Mouse (Mus musculus) adrenal gland, postnatal 25 days (tissue): Measurements from ENCODE around the gene Tmco5. TPM values are rescaled to one million over a fixed set of nuclear protein-coding genes. Genes with fewer than 3 reads are reported as not detected.
A peak's percentile ranks its signal among the peaks of the same experiment; 100 is the strongest.

Source experiments
- DNase-seq: peaks from one replicate; pipeline ENCODE4 v3.0.0; 2021; ENCODE audit warnings: mixed read lengths
- long read RNA-seq: library from polyadenylated mRNA; stranded (forward); transcript quantifications from one replicate; pipeline ENCODE4 v2.0.0, GENCODE M21; 2021
- total RNA-seq: library from RNA; stranded (reverse); gene quantifications from 2 replicates; pipeline ENCODE4 v1.2.3, GENCODE M21; 2021

The Tmco5 gene
- not detected in 2 replicates for total RNA-seq
- long read RNA-seq, result 0 reads

GRCm38 (mm10) chr2:116878391-116878790 lies at the start of gene Tmco5:
Gene Tmco5 (plus strand): TSS chr2:116878691.
- DNase-seq, result no peak

- DNase-seq, result no peak
Measured at GRCm38 (mm10) chr2:116831863-116832262, 46.6 kb upstream of the Tmco5 start.

GRCm38 (mm10) chr2:116837829-116838228 lies 40.7 kb upstream of the Tmco5 start:
- no peak for DNase-seq

GRCm38 (mm10) chr2:116838538-116839197 lies 39.8 kb upstream of the Tmco5 start:
- DNase-seq, result peak; percentile 18

- DNase-seq, result no peak
Measured at GRCm38 (mm10) chr2:116849980-116850636, 28.4 kb upstream of the Tmco5 start.

GRCm38 (mm10) chr2:116851356-116851755 lies 27.1 kb upstream of the Tmco5 start:
- DNase-seq, result no peak

GRCm38 (mm10) chr2:116852249-116852648 lies 26.2 kb upstream of the Tmco5 start:
- no peak for DNase-seq

- DNase-seq, result no peak
Measured at GRCm38 (mm10) chr2:116858703-116859102, 19.8 kb upstream of the Tmco5 start.

- no peak for DNase-seq
Measured at GRCm38 (mm10) chr2:116876955-116877615, 1.4 kb upstream of the Tmco5 start.

- DNase-seq, result no peak
Measured at GRCm38 (mm10) chr2:116879730-116880129, 1.2 kb downstream of the Tmco5 start.

GRCm38 (mm10) chr2:116893316-116893987 lies 15.0 kb downstream of the Tmco5 start:
- no peak for DNase-seq

- no peak for DNase-seq
Measured at GRCm38 (mm10) chr2:116893988-116894363, 15.5 kb downstream of the Tmco5 start.

- DNase-seq, result peak; percentile 91
Measured at GRCm38 (mm10) chr2:116899615-116900272, 21.3 kb downstream of the Tmco5 start.

- DNase-seq, result no peak
Measured at GRCm38 (mm10) chr2:116900273-116900843, 21.9 kb downstream of the Tmco5 start.

- DNase-seq, result no peak
Measured at GRCm38 (mm10) chr2:116908268-116908667, 29.8 kb downstream of the Tmco5 start.

GRCm38 (mm10) chr2:116912334-116913070 lies 34.0 kb downstream of the Tmco5 start:
- DNase-seq, result no peak

GRCm38 (mm10) chr2:116913677-116914405 lies 35.4 kb downstream of the Tmco5 start:
- peak; percentile 18 for DNase-seq

- no peak for DNase-seq
Measured at GRCm38 (mm10) chr2:116914636-116915035, 36.1 kb downstream of the Tmco5 start.

- no peak for DNase-seq
Measured at GRCm38 (mm10) chr2:116918598-116918997, 40.1 kb downstream of the Tmco5 start.
